Mouse (Mus musculus) limb, embryonic 14.5 days (tissue): ENCODE measurements at regions not wholly inside any gene's neighbourhood (a gene's known extent, or its start where the extent isn't known, plus 50 kb on each side); places are given as distances from the start of the nearest gene placed in this dataset.

Experiments
- ATAC-seq: fragments of 200-750 bp; cut with Nextera tagmentation; 2 replicates; pipeline ENCODE4 v1.8.0; 2017; ENCODE audit warnings: low read depth, moderate number of reproducible peaks, moderate TSS enrichment; ENCODE audit not compliant: low FRiP score
- DNase-seq: peaks from one replicate; pipeline ENCODE4 v3.0.0-alpha.2; 2015; ENCODE audit warnings: low spot score
- H3K27ac ChIP-seq: fragments of 300-500 bp; sonication (generic); replicated peaks from 2 replicates; pipeline ENCODE4 v1.5.1; 2014; ENCODE audit warnings: low read depth, mild to moderate bottlenecking, low read length, moderate library complexity, mixed read lengths
- H3K27me3 ChIP-seq: fragments of 300-500 bp; sonication (generic); 2 replicates; pipeline ENCODE4 v1.6.1; 2014; ENCODE audit warnings: low read length, mixed read lengths; ENCODE audit not compliant: control insufficient read depth, insufficient read depth
- H3K36me3 ChIP-seq: fragments of 300-500 bp; sonication (generic); 2 replicates; pipeline ENCODE4 v1.6.1; 2014; ENCODE audit warnings: mild to moderate bottlenecking, low read length, moderate library complexity, mixed read lengths; ENCODE audit not compliant: control insufficient read depth, insufficient read depth
- H3K4me1 ChIP-seq: fragments of 300-500 bp; sonication (generic); 2 replicates; pipeline ENCODE4 v1.6.1; 2014; ENCODE audit warnings: antibody characterized with exemption, low read length, mixed read lengths; ENCODE audit not compliant: control insufficient read depth, insufficient read depth
- H3K4me2 ChIP-seq: fragments of 300-500 bp; sonication (generic); replicated peaks from 2 replicates; pipeline ENCODE4 v1.6.1; 2014; ENCODE audit warnings: low read depth, mild to moderate bottlenecking, low read length, moderate library complexity; ENCODE audit not compliant: severe bottlenecking
- H3K4me3 ChIP-seq: fragments of 300-500 bp; sonication (generic); replicated peaks from 2 replicates; pipeline ENCODE4 v1.5.1; 2014; ENCODE audit warnings: low read length
- H3K9ac ChIP-seq: fragments of 300-500 bp; sonication (generic); 2 replicates; pipeline ENCODE4 v1.6.1; 2014; ENCODE audit warnings: mild to moderate bottlenecking, low read depth, low read length, moderate library complexity; ENCODE audit not compliant: severe bottlenecking
- H3K9me3 ChIP-seq: fragments of 300-500 bp; sonication (generic); 2 replicates; pipeline ENCODE4 v1.6.1; 2016; ENCODE audit warnings: low read length; ENCODE audit not compliant: control insufficient read depth
- POLR2A ChIP-seq: fragments of 200-500 bp; IDR thresholded peaks from 2 replicates; pipeline ENCODE4 v1.8.0; 2012; ENCODE audit warnings: inconsistent platforms, mild to moderate bottlenecking, moderate library complexity, borderline replicate concordance; ENCODE audit not compliant: insufficient read depth, insufficient read length; ENCODE audit errors: extremely low read depth
- WGBS: fragments of 180-500 bp; shearing (Covaris S2); extraction: QIAGEN DNeasy Blood & Tissue Kit; methylation state at CpG from one replicate; pipeline ENCODE4 v1.1.7; 2014; 5-methylcytosine and 5-hydroxymethylcytosine counted together

- WGBS: 23% methylated on average over 3 of the region's 3 CpGs
- no peak overlapping the region for H3K27ac ChIP-seq
- ATAC-seq: no peak
- no peak for DNase-seq
- no peak for TF ChIP-seq POLR2A
- H3K36me3 ChIP-seq: no peaks in the 10 kb centered on the region
- no peaks in the 10 kb centered on the region for H3K4me1 ChIP-seq
- no peak overlapping the region for H3K4me3 ChIP-seq
- no peaks in the 10 kb centered on the region for H3K9me3 ChIP-seq
- H3K4me2 ChIP-seq: no peak overlapping the region
- H3K27me3 ChIP-seq: no peaks in the 10 kb centered on the region
- H3K9ac ChIP-seq: no peak overlapping the region
Measured at GRCm38 (mm10) chr10:113161486-113161885, 232.7 kb upstream of the Atxn7l3b start.

DNA sequence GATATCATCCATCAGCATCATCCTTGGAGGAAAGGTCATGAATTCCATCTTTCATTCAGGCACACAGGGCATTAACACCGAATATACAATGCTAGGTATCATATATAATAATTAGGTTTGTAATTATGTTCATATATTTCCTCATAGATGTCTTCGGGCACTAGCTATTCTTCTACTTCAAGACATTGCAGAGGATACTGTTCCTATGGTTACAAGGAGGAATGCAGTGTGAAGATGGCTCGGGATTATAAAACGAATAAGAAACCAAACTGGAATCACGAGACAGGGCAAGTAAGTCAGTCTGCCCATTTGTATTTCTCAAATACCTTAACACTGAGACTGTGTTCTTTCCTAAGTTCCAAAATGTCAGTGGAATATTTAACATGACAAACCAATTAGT is 231.3 kb upstream of the Atxn7l3b start:
- no peak overlapping the region for H3K4me2 ChIP-seq
- no peak for TF ChIP-seq POLR2A
- no peak for DNase-seq
- H3K9ac ChIP-seq: no peak overlapping the region
- no peak overlapping the region for H3K27ac ChIP-seq
- no peaks in the 10 kb centered on the region for H3K9me3 ChIP-seq
- no peaks in the 10 kb centered on the region for H3K4me1 ChIP-seq
- H3K4me3 ChIP-seq: no peak overlapping the region
- H3K36me3 ChIP-seq: no peaks in the 10 kb centered on the region
- 86% methylated on average over 5 of the region's 5 CpGs for WGBS
- no peaks in the 10 kb centered on the region for H3K27me3 ChIP-seq
- no peak for ATAC-seq

DNA sequence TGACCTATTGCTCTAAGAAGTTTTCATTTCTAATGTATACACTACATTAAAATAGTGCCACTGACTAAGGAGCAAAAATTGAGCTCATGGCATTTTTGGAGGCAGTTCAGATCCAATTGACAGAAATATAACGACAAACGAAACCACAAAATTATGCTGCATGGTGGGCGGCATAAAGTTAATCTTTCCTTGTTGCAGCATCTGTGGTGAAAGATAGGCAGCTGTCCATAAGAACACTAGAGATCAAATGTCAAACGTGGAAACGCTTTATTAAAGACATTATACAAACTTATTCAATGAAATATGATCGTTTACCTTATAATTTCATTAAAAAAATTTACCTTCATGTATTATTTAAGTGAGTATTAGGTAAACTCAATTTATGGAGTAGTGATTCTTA is 230.2 kb upstream of the Atxn7l3b start:
- Histone ChIP-seq H3K4me2 (no peak overlapping the region), H3K27me3 (no peaks in the 10 kb centered on the region), H3K4me3 (no peak overlapping the region), H3K27ac (no peak overlapping the region), H3K9ac (no peak overlapping the region), H3K36me3 (no peaks in the 10 kb centered on the region), H3K9me3 (no peaks in the 10 kb centered on the region), H3K4me1 (no peaks in the 10 kb centered on the region)
- ATAC-seq: no peak
- no peak for TF ChIP-seq POLR2A
- DNase-seq: no peak
- 78% methylated on average over 6 of the region's 6 CpGs for WGBS

DNA sequence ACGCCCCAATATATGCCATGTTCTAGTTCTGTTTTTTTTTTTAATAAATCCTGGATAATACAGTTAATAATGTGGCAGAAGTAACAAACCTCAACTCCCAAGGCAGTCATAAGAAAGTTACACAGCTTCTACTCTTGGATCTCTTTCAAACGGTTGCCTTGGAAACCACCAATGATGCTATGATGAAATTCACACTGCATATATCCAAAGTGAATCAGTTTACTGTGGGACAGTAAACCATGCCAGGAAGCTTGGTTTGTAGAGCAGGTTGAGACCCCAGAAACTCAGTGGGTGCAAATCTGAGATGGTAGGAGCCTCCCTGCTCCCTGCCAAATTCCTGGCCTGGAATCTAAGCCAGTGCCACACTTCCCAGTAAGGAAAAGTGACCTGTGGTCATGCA is 212.8 kb upstream of the Atxn7l3b start:
- DNase-seq (peak; percentile 11), ATAC-seq (no peak)
- no peaks in the 10 kb centered on the region for H3K9me3 ChIP-seq
- H3K4me3 ChIP-seq: no peak overlapping the region
- no peaks in the 10 kb centered on the region for H3K4me1 ChIP-seq
- 68% methylated on average over 2 of the region's 2 CpGs for WGBS
- H3K27me3 ChIP-seq: no peaks in the 10 kb centered on the region
- H3K36me3 ChIP-seq: no peaks in the 10 kb centered on the region
- H3K4me2 ChIP-seq: no peak overlapping the region
- no peak overlapping the region for H3K27ac ChIP-seq
- TF ChIP-seq POLR2A: no peak
- no peak overlapping the region for H3K9ac ChIP-seq

DNA sequence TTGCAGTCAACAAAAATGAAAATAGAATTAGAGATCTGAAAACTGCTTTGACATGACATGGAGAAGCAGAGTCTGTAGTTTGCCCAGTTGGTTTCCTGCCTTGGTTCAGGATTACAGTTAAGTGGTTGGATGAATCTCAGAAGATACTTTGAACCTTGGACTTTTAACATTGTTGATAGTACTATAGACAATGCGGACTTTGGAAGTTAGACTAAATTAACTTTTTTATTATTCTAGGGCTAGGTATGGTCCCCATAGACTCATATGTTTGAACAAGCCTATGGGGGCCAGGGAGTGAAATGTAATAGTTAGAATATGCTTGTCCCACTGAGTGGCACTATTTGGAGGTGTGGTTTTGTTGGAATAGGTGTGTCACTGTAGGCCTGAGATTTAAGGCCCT is 186.2 kb upstream of the Atxn7l3b start:
- Histone ChIP-seq H3K27ac (no peak overlapping the region), H3K27me3 (no peaks in the 10 kb centered on the region), H3K4me3 (no peak overlapping the region), H3K36me3 (no peaks in the 10 kb centered on the region), H3K4me1 (no peaks in the 10 kb centered on the region), H3K9ac (no peak overlapping the region), H3K4me2 (no peak overlapping the region), H3K9me3 (no peaks in the 10 kb centered on the region)
- no peak for DNase-seq
- ATAC-seq: no peak
- WGBS: 81% methylated on average over 1 of the region's 1 CpGs
- no peak for TF ChIP-seq POLR2A

DNA sequence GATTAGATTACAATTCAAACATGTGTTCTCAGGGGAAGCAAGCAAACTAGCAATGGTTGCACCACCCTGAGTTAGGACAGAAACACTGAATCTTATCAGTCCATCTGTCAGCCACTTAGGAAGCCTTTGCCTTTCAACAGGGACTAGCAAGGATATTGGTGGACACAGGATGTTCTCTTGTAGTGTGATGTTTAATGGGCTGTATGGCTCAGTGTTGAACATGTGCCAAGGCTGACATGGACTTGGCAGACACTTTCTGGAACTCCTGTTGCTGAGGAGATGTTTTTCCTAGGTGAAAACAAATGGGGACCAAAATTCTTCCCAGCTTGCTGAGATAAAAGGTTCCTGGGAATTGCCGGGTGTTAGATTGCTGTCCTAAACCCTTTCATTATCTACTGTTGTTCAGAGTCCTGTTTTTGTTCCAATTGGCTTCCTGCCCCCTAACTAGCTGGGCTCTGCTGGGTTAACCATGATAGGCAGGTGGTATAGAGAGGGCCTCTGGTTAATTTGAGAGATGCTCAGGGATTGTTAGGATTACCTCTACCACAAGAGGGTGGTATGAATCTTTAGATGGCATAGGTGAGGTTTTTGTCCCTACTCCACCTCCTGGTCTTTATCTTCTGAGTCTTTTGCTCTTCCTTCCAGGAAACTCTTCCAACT is 177.1 kb upstream of the Atxn7l3b start:
- H3K36me3 ChIP-seq: no peaks in the 10 kb centered on the region
- H3K27me3 ChIP-seq: no peaks in the 10 kb centered on the region
- no peak overlapping the region for H3K9ac ChIP-seq
- no peak overlapping the region for H3K4me3 ChIP-seq
- H3K27ac ChIP-seq: no peak overlapping the region
- no peak overlapping the region for H3K4me2 ChIP-seq
- DNase-seq (peak; percentile 4), ATAC-seq (no peak)
- 35% methylated on average over 1 of the region's 1 CpGs for WGBS
- H3K9me3 ChIP-seq: no peaks in the 10 kb centered on the region
- no peaks in the 10 kb centered on the region for H3K4me1 ChIP-seq
- TF ChIP-seq POLR2A: no peak
